Mouse (Mus musculus): ENCODE data around the gene Ndufv3. TPM values are rescaled to one million over a fixed set of nuclear protein-coding genes. Genes with fewer than 3 reads are reported as not detected.

Gene Ndufv3
- 422 and 513 TPM in 2 replicates for polyA plus RNA-seq (2014; fragmentation: Nextera tagmentation; extraction: Ambion mirVana)

DNA sequence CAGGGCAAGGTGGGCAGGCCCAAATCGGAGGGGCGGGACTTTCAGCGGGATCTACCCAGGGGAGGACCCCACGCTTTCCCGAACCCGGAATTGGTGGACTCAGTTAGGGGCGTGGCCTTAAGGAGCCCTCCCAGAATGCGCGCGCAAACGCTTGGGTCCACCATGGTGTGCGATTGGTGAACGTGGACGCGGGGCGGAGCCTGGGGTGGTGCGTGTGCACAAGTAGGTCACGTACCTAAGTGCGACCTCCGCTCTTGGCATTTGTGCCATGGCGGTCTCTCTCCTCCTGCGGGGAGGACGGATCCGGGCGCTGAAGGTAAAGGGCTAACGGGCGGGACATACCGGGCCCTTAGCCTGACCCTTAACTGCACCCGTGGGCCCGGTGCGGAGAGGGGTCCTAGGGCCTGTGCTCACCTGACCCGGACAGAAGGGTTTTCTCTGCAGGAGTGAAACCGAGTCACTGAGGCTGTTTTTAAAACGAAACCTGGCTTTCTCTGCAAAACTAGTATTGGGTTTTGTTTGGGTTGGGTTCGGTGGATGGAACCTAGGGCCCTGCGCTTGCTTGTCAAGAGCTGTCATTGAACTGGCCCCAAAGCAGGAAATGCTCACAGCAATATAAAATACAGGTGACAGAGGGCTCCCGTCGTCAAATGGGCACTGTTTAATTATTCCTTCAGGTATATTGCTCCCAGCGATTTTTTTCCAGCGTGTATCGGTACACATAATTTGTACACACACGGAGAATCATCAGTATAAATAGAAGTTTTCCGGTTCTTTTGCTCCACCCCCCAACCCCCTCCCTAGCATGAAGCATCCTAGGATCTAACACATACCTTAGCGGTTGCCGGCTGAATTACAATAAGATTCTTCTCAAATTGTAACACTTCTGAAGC is at the start of gene Ndufv3, which contains the start of gene Wdr4:
Ndufv3 (plus strand) TSS at position 170 of the 893 bp plus-strand sequence.
Wdr4 (minus strand) TSS at position 35 of the 893 bp plus-strand sequence.
- peak within 1 kb of the TSS; percentile 78 for H3K4me2 ChIP-seq (ENCODE audit: low read depth, low read length)
- peak within 1 kb of the TSS; percentile 78 for H3K27ac ChIP-seq (ENCODE audit: low read depth, low read length)
- peak within 1 kb of the TSS; percentile 79 for H3K9ac ChIP-seq (replicated peaks; ENCODE audit: low read depth, low read length)
- H3K9me3 ChIP-seq (ENCODE audit: control insufficient read depth, low read length): no peaks in the 10 kb centered on the region
- H3K4me1 ChIP-seq (ENCODE audit: control insufficient read depth, insufficient read depth, low read length): peaks cover 11% of the 10 kb centered on the region
- peak within 1 kb of the TSS; percentile 76 for H3K4me3 ChIP-seq (ENCODE audit: low read depth, low read length)
- H3K36me3 ChIP-seq (ENCODE audit: control insufficient read depth, insufficient read depth, low read length): no peaks in the 10 kb centered on the region
- peak; percentile 94 for ATAC-seq (ENCODE audit: low read depth)
- WGBS: under 1% methylated on average over 45 of the region's 45 CpGs
- H3K27me3 ChIP-seq (ENCODE audit: control insufficient read depth, insufficient read depth, low read length): no peaks in the 10 kb centered on the region

DNA sequence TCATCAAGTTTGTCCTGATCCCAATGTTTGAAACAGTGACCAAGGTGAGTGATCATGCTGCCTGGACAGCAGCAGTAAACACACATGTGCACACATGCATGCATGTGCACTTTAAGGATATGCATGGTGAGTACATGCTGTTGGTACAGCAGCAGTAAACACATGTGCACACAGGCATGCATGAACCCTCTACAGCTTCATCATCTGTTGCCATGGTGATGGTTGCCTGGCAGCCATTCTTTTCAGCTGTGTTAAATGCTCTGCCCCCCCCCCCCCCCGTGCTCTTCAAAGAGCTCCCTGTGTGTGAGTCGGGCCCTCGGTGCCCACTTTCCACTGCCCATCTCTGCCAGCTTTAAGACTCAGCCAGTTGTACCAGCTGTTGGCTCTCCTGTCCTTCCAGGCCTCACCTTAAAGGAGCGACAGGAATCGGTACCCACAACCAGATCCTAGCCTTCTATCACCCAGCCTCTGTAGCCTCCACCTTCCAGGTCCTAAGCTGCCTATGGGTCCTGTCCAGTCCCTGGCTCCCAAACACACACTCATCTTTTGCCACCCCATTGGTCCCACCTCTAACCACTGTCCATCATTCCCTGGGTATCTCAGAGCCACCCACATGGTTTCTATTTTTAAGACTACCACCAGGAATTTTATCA is 49.0 kb upstream of the Ndufv3 start:
- H3K27me3 ChIP-seq (ENCODE audit: control insufficient read depth, insufficient read depth, low read length): no peaks in the 10 kb centered on the region
- no peak overlapping the region for H3K9ac ChIP-seq (replicated peaks; ENCODE audit: low read depth, low read length)
- no peak overlapping the region for H3K27ac ChIP-seq (ENCODE audit: low read depth, low read length)
- H3K36me3 ChIP-seq (ENCODE audit: control insufficient read depth, insufficient read depth, low read length): peaks cover 20% of the 10 kb centered on the region
- no peaks in the 10 kb centered on the region for H3K9me3 ChIP-seq (ENCODE audit: control insufficient read depth, low read length)
- whole genome bisulfite sequencing: 29% methylated on average over 5 of the region's 5 CpGs
- peaks cover 6% of the 10 kb centered on the region for H3K4me1 ChIP-seq (ENCODE audit: control insufficient read depth, insufficient read depth, low read length)
- no peak overlapping the region for H3K4me3 ChIP-seq (ENCODE audit: low read depth, low read length)
- ATAC-seq (ENCODE audit: low read depth): peak; percentile 73
- H3K4me2 ChIP-seq (ENCODE audit: low read depth, low read length): no peak overlapping the region

DNA sequence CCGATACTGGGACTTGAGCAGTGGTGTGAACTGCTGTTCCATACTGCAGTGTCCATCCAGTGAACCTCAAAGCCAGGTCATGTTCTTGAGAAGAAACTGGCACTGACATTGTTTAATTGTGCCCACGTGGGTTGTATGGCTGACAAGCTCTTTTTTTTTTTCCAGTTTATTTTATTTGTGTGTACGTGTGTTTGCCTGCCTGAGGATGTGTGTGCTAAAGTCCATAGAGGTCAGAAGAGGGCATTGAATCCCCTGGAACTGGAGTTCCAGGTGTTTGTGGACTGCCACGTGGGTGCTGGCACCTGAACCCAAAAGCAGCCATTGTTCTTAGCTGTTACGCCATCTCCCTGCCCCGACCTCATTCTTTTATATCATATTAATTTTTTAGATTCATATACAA is 45.5 kb upstream of the Ndufv3 start:
- 90% methylated on average over 6 of the region's 6 CpGs for WGBS
- Histone ChIP-seq H3K4me1 (ENCODE audit: control insufficient read depth, insufficient read depth, low read length) (peaks cover 6% of the 10 kb centered on the region), H3K4me2 (ENCODE audit: low read depth, low read length) (no peak overlapping the region), H3K9ac (replicated peaks; ENCODE audit: low read depth, low read length) (no peak overlapping the region), H3K9me3 (ENCODE audit: control insufficient read depth, low read length) (no peaks in the 10 kb centered on the region), H3K36me3 (ENCODE audit: control insufficient read depth, insufficient read depth, low read length) (peaks cover 8% of the 10 kb centered on the region), H3K4me3 (ENCODE audit: low read depth, low read length) (no peak overlapping the region), H3K27ac (ENCODE audit: low read depth, low read length) (no peak overlapping the region), H3K27me3 (ENCODE audit: control insufficient read depth, insufficient read depth, low read length) (no peaks in the 10 kb centered on the region)
- ATAC-seq (ENCODE audit: low read depth): no peak

DNA sequence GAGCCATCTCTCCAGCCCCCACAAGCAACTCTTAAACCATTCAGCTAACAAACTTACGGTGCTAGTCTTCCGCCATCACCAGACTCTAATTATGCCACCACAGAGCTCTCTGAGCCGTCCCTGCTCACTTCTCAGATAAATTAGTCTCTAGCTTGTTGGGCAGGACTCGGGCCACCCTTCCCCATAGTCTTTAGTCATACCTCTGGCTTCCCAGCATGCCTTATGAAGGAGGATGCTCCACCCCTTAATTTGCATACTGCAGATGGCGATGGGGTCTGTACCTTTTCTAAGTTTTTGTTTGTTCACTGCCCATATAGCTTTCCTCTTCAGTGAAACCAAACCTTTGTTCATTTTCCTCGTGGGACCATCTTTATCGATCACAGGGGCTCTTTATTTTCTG is 41.3 kb upstream of the Ndufv3 start:
- Histone ChIP-seq H3K9me3 (ENCODE audit: control insufficient read depth, low read length) (no peaks in the 10 kb centered on the region), H3K27me3 (ENCODE audit: control insufficient read depth, insufficient read depth, low read length) (no peaks in the 10 kb centered on the region), H3K36me3 (ENCODE audit: control insufficient read depth, insufficient read depth, low read length) (no peaks in the 10 kb centered on the region; the same call in 1 of the 2 replicates), H3K9ac (replicated peaks; ENCODE audit: low read depth, low read length) (no peak overlapping the region), H3K4me1 (ENCODE audit: control insufficient read depth, insufficient read depth, low read length) (no peaks in the 10 kb centered on the region), H3K4me3 (ENCODE audit: low read depth, low read length) (no peak overlapping the region), H3K27ac (ENCODE audit: low read depth, low read length) (no peak overlapping the region), H3K4me2 (ENCODE audit: low read depth, low read length) (no peak overlapping the region)
- no peak for ATAC-seq (ENCODE audit: low read depth)
- WGBS: 70% methylated on average over 7 of the region's 7 CpGs

GRCm38 (mm10) chr17:31479108-31479844 is 40.6 kb upstream of the Ndufv3 start:
- Histone ChIP-seq H3K27me3 (ENCODE audit: control insufficient read depth, insufficient read depth, low read length) (no peaks in the 10 kb centered on the region), H3K27ac (ENCODE audit: low read depth, low read length) (no peak overlapping the region), H3K4me2 (ENCODE audit: low read depth, low read length) (no peak overlapping the region), H3K36me3 (ENCODE audit: control insufficient read depth, insufficient read depth, low read length) (no peaks in the 10 kb centered on the region; the same call in 1 of the 2 replicates), H3K9me3 (ENCODE audit: control insufficient read depth, low read length) (no peaks in the 10 kb centered on the region), H3K9ac (replicated peaks; ENCODE audit: low read depth, low read length) (no peak overlapping the region), H3K4me3 (ENCODE audit: low read depth, low read length) (no peak overlapping the region), H3K4me1 (ENCODE audit: control insufficient read depth, insufficient read depth, low read length) (no peaks in the 10 kb centered on the region)
- 61% methylated on average over 11 of the region's 11 CpGs for WGBS
- ATAC-seq (ENCODE audit: low read depth): no peak

DNA sequence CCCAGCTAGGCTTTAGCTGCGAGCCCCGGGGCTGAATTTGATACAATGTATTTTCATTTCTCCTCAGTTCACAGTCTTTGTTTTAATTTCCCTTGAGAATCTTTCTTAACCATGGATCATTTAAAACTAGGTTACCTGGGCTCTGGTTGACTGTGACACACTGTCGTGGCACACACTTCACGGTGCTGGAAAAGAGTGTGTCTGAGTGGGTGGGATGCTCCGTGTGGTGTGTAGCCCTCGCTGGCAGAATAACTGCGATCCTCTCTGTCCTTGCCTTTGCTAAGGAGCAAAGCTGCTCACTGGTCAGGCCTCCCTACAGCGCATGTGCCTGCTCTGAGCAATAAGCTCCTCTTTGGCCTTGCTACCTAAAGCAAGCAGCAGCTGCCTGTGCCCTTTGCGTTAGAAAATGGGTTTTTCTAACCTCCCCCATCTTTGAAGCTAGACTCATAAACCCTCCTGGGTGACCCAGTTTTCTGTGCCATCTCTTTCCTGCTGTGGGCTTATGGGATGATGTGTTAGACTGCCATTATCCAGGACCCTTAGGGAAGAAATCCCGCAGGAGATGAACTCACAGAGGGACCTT is 33.2 kb upstream of the Ndufv3 start:
- no peak for ATAC-seq (ENCODE audit: low read depth)
- no peak overlapping the region for H3K9ac ChIP-seq (replicated peaks; ENCODE audit: low read depth, low read length)
- 47% methylated on average over 10 of the region's 10 CpGs for WGBS

GRCm38 (mm10) chr17:31487433-31488060 is 32.4 kb upstream of the Ndufv3 start:
- no peaks in the 10 kb centered on the region for H3K27me3 ChIP-seq (ENCODE audit: control insufficient read depth, insufficient read depth, low read length)
- no peak overlapping the region for H3K9ac ChIP-seq (replicated peaks; ENCODE audit: low read depth, low read length)
- 0 out of 2 replicates have a peak overlapping the region, but pooled peaks have one; percentile 28 for H3K27ac ChIP-seq (ENCODE audit: low read depth, low read length)
- H3K4me3 ChIP-seq (ENCODE audit: low read depth, low read length): no peak overlapping the region
- ATAC-seq (ENCODE audit: low read depth): no peak
- no peaks in the 10 kb centered on the region for H3K36me3 ChIP-seq (ENCODE audit: control insufficient read depth, insufficient read depth, low read length)
- 24% methylated on average over 6 of the region's 6 CpGs for WGBS
- no peak overlapping the region for H3K4me2 ChIP-seq (ENCODE audit: low read depth, low read length)
- H3K4me1 ChIP-seq (ENCODE audit: control insufficient read depth, insufficient read depth, low read length): no peaks in the 10 kb centered on the region
- no peaks in the 10 kb centered on the region for H3K9me3 ChIP-seq (ENCODE audit: control insufficient read depth, low read length)

More for the DNA sequence above, 33.2 kb upstream of the Ndufv3 start:
- Histone ChIP-seq H3K4me3 (ENCODE audit: low read depth, low read length) (no peak overlapping the region), H3K4me1 (ENCODE audit: control insufficient read depth, insufficient read depth, low read length) (no peaks in the 10 kb centered on the region), H3K27me3 (ENCODE audit: control insufficient read depth, insufficient read depth, low read length) (no peaks in the 10 kb centered on the region), H3K27ac (ENCODE audit: low read depth, low read length) (no peak overlapping the region), H3K9me3 (ENCODE audit: control insufficient read depth, low read length) (no peaks in the 10 kb centered on the region), H3K36me3 (ENCODE audit: control insufficient read depth, insufficient read depth, low read length) (no peaks in the 10 kb centered on the region), H3K4me2 (ENCODE audit: low read depth, low read length) (no peak overlapping the region)

- no peak for ATAC-seq (ENCODE audit: low read depth)
- H3K36me3 ChIP-seq (ENCODE audit: control insufficient read depth, insufficient read depth, low read length): peaks cover 7% of the 10 kb centered on the region; the same call in 1 of the 2 replicates
- H3K9ac ChIP-seq (replicated peaks; ENCODE audit: low read depth, low read length): no peak overlapping the region
- H3K4me2 ChIP-seq (ENCODE audit: low read depth, low read length): no peak overlapping the region
- H3K9me3 ChIP-seq (ENCODE audit: control insufficient read depth, low read length): no peaks in the 10 kb centered on the region
- no peaks in the 10 kb centered on the region for H3K27me3 ChIP-seq (ENCODE audit: control insufficient read depth, insufficient read depth, low read length)
- no peak overlapping the region for H3K27ac ChIP-seq (ENCODE audit: low read depth, low read length)
- H3K4me1 ChIP-seq (ENCODE audit: control insufficient read depth, insufficient read depth, low read length): no peaks in the 10 kb centered on the region
- no peak overlapping the region for H3K4me3 ChIP-seq (ENCODE audit: low read depth, low read length)
Observed at GRCm38 (mm10) chr17:31491355-31491754, 28.6 kb upstream of the Ndufv3 start.

All from neural tube, embryonic 14.5 days (tissue).